Mouse (Mus musculus): ENCODE measurements around the gene Olfr198.

Olfr198 gene

DNA sequence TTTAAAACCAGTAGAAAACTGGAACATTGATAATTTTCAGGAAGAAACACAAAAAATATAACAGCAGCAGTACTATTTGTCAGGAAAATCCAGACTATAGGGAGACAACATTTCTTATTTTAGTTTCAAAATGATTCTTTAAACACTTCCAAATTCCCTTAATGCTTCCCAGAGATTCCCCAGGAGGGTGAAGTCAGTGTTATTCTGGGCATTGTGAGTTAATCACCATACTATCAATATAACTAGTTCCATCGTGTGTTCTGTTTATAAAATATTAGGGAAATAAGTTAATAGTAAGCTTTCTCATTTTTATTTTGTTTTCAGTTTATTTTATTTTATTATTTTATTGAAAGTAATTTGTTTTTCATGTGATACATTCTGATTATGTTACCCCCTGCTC, at the start of gene Olfr198:
Gene Olfr198, minus strand, starts transcription at position 101 of the 400 bp plus-strand sequence.
- WGBS, result 61% methylated on average over 1 of the region's 1 CpGs

DNA sequence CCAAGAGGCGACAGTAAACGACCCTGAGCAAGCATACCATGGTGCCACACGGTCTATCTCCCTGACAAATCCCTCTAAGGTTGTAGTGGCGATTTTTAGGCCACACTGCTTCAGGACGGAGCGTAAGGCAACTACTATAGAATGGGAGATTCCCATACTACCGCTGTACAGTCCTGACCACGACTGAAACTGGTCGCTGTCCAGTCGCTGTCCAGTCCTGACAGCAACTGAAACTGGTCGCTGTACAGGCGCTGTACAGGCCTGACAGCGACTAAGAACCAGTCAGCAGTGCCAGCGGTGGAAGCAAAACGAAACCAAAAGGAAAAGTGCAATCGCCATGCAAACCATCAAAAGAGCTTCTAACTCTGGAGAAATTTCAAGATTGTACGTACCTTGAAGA, 46.4 kb upstream of the Olfr198 start:
- WGBS, result 88% methylated on average over 17 of the region's 17 CpGs

- 74% methylated on average over 1 of the region's 1 CpGs for WGBS
Observed at GRCm38 (mm10) chr16:59219667-59220066, 16.3 kb upstream of the Olfr198 start, which contains the start of gene Olfr199. Gene Olfr199 (minus strand): TSS chr16:59219767.

DNA sequence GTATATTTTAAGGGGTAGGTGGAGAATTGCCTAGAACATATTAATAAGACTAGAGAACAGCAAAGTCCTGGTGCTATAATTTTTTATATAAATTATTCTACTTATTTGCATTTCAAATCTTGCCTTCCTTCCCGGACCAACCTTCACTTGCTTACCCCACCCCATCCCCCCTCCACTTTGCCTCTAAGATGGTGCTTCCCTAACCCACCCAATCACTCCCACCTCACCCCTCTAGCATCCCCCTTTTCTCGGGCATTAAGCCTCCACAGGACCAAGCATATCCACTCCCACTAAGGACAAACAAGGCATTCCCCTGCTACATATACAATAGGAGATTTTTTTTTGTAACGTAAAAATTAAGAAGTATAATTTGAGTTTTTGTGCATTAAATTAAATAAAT, 14.5 kb upstream of the Olfr198 start:
- 74% methylated on average over 3 of the region's 3 CpGs for WGBS

DNA sequence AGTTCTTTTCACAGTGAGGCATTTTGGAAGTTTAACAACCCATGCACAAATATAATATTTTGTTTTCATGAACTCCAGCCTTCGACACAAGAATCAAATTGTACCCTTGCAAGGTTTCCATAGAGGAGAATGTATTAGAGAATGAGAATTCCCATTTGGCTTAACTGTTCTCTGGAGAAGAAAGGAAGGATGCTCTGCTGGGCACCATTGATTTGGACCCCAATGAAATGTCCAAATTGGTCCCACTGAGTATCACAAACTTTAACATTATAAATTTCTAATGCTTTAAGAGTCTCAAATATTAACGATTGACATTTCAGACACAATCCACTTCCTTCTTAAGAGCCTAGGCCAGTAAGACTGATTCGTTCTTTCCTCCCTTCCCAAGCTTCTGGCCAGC, 33.0 kb downstream of the Olfr198 start, which contains the start of gene Olfr196:
Gene Olfr196, minus strand, starts transcription at position 101 of the 400 bp plus-strand sequence.
- 78% methylated on average over 3 of the region's 3 CpGs for WGBS

DNA sequence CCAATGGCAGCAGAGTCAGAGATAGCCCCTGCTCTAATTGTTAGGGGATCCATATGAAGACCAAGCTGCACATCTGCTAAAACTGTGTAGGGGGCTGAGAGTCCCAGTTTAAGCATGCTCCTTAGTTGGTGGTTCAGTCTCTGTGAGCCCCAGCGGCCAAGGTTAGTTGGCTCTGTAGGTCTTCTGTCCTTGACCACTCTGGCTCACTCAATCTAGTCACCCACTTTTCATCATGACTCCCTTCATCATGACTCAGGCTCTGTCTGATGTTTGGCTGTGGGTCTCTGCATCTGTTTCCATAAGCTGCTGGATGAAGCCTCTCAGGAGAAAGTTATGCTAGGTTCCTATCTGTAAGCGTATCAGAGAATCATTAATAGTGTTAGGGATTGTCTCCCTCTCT, 51.3 kb downstream of the Olfr198 start:
- 87% methylated on average over 2 of the region's 2 CpGs for WGBS

All from cerebral cortex, adult 2 months (tissue).